Mouse (Mus musculus): ENCODE data around the gene Vmn2r-ps130. TPM values are rescaled to one million over a fixed set of nuclear protein-coding genes. Genes with fewer than 3 reads are reported as not detected.
"Not testable (repeated sequence)": the region's sequence is repeated elsewhere in the genome, so short reads cannot be mapped to it uniquely, and the experiment has no call there.

Vmn2r-ps130 gene
- total RNA-seq (2012; rRNA removed) (not detected in 2 replicates), polyA plus RNA-seq (2012; ENCODE audit: insufficient read depth in 1 of 2, insufficient read length in 2 of 2, low read depth in 1 of 2, low replicate concordance in 2 of 2, missing spikeins in 1 of 2) (not detected)

DNA sequence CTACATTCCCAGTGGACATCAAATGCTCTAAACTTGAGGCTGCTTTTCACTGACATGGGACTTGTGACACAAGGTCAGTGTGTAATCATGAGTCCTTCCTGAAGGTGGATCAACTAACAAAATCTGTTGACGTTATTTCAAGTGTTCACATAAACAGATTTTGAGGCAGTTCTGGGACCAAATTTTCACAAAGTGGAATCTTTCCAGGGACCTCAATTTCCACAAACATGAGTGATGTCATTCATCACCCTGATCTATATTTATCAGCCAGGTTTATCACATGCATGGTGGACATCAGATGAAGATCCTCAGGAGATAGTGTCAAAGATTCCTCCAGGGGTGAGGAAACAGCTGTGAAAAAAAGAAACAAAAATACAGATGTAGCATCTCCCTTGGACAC, at the start of gene Vmn2r-ps130:
Gene Vmn2r-ps130, plus strand, starts transcription at position 301 of the 400 bp plus-strand sequence.
- H3K27ac ChIP-seq (ENCODE audit: control insufficient read depth, low read depth, low read length); H3K36me3 ChIP-seq (ENCODE audit: control insufficient read depth in 1 of 2, insufficient read depth in 2 of 2, low read length in 2 of 2); H3K79me2 ChIP-seq (ENCODE audit: control insufficient read depth, insufficient read depth, low read length, poor library complexity); H3K4me3 ChIP-seq (ENCODE audit: control insufficient read depth in 1 of 2, insufficient read depth in 1 of 2, low read depth in 2 of 2, low read length in 2 of 2); H3K9ac ChIP-seq (ENCODE audit: control insufficient read depth, low read depth, low read length, poor library complexity, severe bottlenecking); H3K4me1 ChIP-seq (ENCODE audit: control insufficient read depth in 1 of 2, insufficient read depth in 2 of 2, low read length in 2 of 2); H3K9me3 ChIP-seq (replicated peaks; ENCODE audit: insufficient read depth, low read length); DNase-seq (ENCODE audit: low read depth, low spot score); H3K27me3 ChIP-seq (ENCODE audit: control insufficient read depth in 1 of 2, insufficient read depth in 2 of 2, low read length in 2 of 2): not testable (repeated sequence)

Other genes starting within 250 kb of the Vmn2r-ps130 start
- gene Zfp945, start 194.0 kb upstream of the Vmn2r-ps130 start, total RNA-seq (2012; rRNA removed) = 0.85 and 0.89 TPM in 2 replicates
- under 1 TPM in 1 of 2 experiments, not detected in 1; 0.58 TPM for gene Zfp945, start 194.0 kb upstream of the Vmn2r-ps130 start, polyA plus RNA-seq (2012; ENCODE audit: insufficient read depth in 1 of 2, insufficient read length in 2 of 2, low read depth in 1 of 2, low replicate concordance in 2 of 2, missing spikeins in 1 of 2)
- not detected in 2 replicates for gene Vmn2r113, start 118.2 kb upstream of the Vmn2r-ps130 start, total RNA-seq (2012; rRNA removed)
- not detected for gene Vmn2r113, start 118.2 kb upstream of the Vmn2r-ps130 start, polyA plus RNA-seq (2012; ENCODE audit: insufficient read depth in 1 of 2, insufficient read length in 2 of 2, low read depth in 1 of 2, low replicate concordance in 2 of 2, missing spikeins in 1 of 2)
- 0.85 and 0.89 TPM in 2 replicates for gene Zfp40, start 132.1 kb downstream of the Vmn2r-ps130 start, total RNA-seq (2012; rRNA removed)
- gene Zfp40, start 132.1 kb downstream of the Vmn2r-ps130 start, polyA plus RNA-seq (2012; ENCODE audit: insufficient read depth in 1 of 2, insufficient read length in 2 of 2, low read depth in 1 of 2, low replicate concordance in 2 of 2, missing spikeins in 1 of 2) = 1 to 10 TPM in 1 of 2 experiments, not detected in 1; 1.3 TPM

Measured in MEL (cell line).